Mouse (Mus musculus) liver, embryonic 11.5 days (tissue): ENCODE measurements around the gene Sdhaf1. TPM values are rescaled to one million over a fixed set of nuclear protein-coding genes. Genes with fewer than 3 reads are reported as not detected.

ENCODE experiments used
- ATAC-seq: fragments of 200-750 bp; cut with Nextera tagmentation; replicated peaks from 2 replicates; pipeline ENCODE4 v1.8.0; 2017; ENCODE audit warnings: moderate number of reproducible peaks, mild to moderate bottlenecking, moderate TSS enrichment, moderate library complexity; ENCODE audit not compliant: low FRiP score
- DNase-seq: peaks from one replicate; pipeline ENCODE4 v3.0.0-alpha.2; 2017; ENCODE audit warnings: low spot score
- H3K27ac ChIP-seq: fragments of 300-500 bp; sonication (generic); 2 replicates; pipeline ENCODE4 v1.5.1; 2014; ENCODE audit warnings: mild to moderate bottlenecking, low read depth, low read length, control low read depth
- H3K27me3 ChIP-seq: fragments of 300-500 bp; sonication (generic); replicated peaks from 2 replicates; pipeline ENCODE4 v1.6.1; 2014; ENCODE audit warnings: low read length, mixed read lengths; ENCODE audit not compliant: control insufficient read depth, insufficient read depth
- H3K36me3 ChIP-seq: fragments of 300-500 bp; sonication (generic); 2 replicates; pipeline ENCODE4 v1.6.1; 2014; ENCODE audit warnings: mild to moderate bottlenecking, low read length, moderate library complexity, mixed read lengths; ENCODE audit not compliant: control insufficient read depth, insufficient read depth
- H3K4me1 ChIP-seq: fragments of 300-500 bp; sonication (generic); replicated peaks from 2 replicates; pipeline ENCODE4 v1.6.1; 2014; ENCODE audit warnings: low read length, mixed read lengths; ENCODE audit not compliant: control insufficient read depth, insufficient read depth
- H3K4me2 ChIP-seq: fragments of 300-500 bp; sonication (generic); 2 replicates; pipeline ENCODE4 v1.6.1; 2014; ENCODE audit warnings: mild to moderate bottlenecking, control low read depth, moderate library complexity
- H3K4me3 ChIP-seq: fragments of 300-500 bp; sonication (generic); 2 replicates; pipeline ENCODE4 v1.5.1; 2014; ENCODE audit warnings: low read depth, low read length, control low read depth
- H3K9ac ChIP-seq: fragments of 300-500 bp; sonication (generic); 2 replicates; pipeline ENCODE4 v1.6.1; 2014; ENCODE audit warnings: low read depth, low read length, control low read depth
- H3K9me3 ChIP-seq: fragments of 300-500 bp; sonication (generic); 2 replicates; pipeline ENCODE4 v1.6.1; 2016; ENCODE audit warnings: low read length, inconsistent platforms, mixed read lengths; ENCODE audit not compliant: control insufficient read depth
- WGBS: fragments of 180-500 bp; shearing (Covaris S2); extraction: QIAGEN DNeasy Blood & Tissue Kit; methylation state at CpG from one replicate; pipeline ENCODE4 v1.1.7; 2014; 5-methylcytosine and 5-hydroxymethylcytosine counted together
- polyA plus RNA-seq: library from polyadenylated mRNA; unstranded; fragments of >200 nt; fragmentation: Nextera tagmentation; extraction: Ambion mirVana; gene quantifications from 2 replicates; pipeline ENCODE4 v1.2.1, GENCODE M21; 2014

Sdhaf1 gene
- polyA plus RNA-seq, 1 experiment from 2014 or later, result 14.6 TPM

DNA sequence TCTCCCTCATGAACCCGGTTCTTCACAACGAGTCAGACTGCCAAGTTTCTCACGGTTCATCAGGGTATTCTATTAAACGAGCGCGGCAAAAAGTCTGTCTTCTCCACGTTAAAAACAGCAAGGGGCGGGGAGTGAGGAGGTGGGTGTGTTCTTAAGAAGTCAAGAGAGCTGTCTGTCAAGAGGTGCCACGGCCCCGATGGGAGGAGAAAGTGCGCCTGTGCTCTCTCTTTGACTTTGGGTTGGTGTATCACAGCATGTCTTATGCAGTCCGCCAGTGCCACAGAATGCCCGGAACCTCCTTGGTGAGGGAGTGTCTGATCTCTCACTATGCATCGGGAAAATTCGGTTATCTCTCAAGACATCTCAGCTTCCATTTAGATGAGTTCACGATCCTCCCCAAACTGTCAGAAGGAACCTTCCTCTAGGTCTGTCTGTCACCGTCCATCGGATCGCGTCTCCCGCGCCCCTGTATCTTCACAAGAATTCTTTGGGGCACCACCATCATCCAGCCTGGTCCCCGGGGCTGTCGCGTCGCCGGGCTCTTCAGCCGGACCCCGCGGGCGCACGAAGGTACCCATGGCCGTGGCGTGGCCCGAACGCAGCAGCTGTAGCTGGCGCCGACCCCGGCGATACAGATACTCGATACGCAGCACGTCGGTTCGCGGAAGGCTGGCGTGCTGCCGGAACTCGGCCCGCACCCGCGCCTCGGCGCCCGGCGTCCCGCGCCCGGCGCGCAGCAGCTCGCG lies 2.0 kb downstream of the Sdhaf1 start, which contains the start of gene E130208F15Rik:
Gene E130208F15Rik, plus strand, starts transcription at position 202 of the 746 bp plus-strand sequence.
- under 1% methylated on average over 63 of the region's 63 CpGs for WGBS

DNA sequence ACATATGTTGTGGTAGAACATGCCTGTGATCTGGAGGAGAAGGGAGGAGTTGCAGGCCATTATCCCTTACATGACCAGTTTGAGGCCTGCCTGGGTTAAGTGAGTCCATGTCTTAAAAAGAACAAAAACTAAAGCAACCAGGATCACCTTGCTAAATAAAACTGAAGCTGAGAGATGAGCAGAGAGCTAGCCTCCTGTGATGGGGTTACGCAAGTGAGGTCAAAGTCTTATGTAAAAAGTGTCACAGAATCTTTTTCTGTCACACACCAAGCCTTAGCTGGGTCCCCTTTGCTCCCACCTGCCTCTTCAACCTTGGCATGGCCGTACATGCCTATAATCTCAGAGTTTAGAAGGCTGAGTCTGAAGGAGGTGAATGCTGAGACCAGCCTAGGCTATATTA lies 2.7 kb downstream of the Sdhaf1 start:
- Histone ChIP-seq H3K9ac (peak overlapping the region; percentile 60; the same call in 1 of the 2 replicates), H3K4me3 (peak overlapping the region; percentile 91), H3K4me1 (peaks cover 17% of the 10 kb centered on the region), H3K9me3 (no peaks in the 10 kb centered on the region), H3K36me3 (no peaks in the 10 kb centered on the region), H3K27ac (no peak overlapping the region; the same call in 1 of the 2 replicates), H3K4me2 (peak overlapping the region; percentile 97), H3K27me3 (no peaks in the 10 kb centered on the region)
- DNase-seq, result no peak
- WGBS, result 71% methylated on average over 2 of the region's 2 CpGs
- ATAC-seq, result no peak

More for the DNA sequence above, 2.0 kb downstream of the Sdhaf1 start, which contains the start of gene E130208F15Rik:
- H3K4me1 ChIP-seq, result peaks cover 17% of the 10 kb centered on the region
- DNase-seq, result peak; percentile 78
- H3K9me3 ChIP-seq, result no peaks in the 10 kb centered on the region
- peak within 1 kb of the TSS; percentile 83 for H3K27ac ChIP-seq
- ATAC-seq, result peak; percentile 82
- H3K27me3 ChIP-seq, result no peaks in the 10 kb centered on the region
- H3K4me3 ChIP-seq, result peak within 1 kb of the TSS; percentile 91
- H3K9ac ChIP-seq, result peak within 1 kb of the TSS; percentile 87
- peak within 1 kb of the TSS; percentile 97 for H3K4me2 ChIP-seq
- H3K36me3 ChIP-seq, result no peaks in the 10 kb centered on the region

DNA sequence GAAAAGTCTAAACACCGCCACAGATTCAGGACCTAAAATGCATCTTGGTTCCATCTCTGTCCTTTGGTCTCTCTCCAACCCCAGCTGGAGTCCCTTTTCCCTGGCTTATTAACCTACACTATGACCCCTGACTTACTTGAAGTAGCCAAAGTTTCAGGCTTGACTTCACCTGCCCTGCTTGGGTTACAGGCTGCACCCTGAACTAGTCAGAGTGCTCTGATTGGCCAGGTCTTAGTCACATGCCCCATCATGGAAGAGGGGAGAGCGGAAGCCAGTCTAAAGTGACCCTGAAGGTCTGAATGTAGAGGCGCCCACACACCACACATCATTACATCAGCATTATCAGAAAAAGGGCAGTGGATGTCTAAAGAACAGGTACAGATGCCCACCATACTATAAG lies 5.6 kb downstream of the Sdhaf1 start:
- no peak for ATAC-seq
- WGBS, result 86% methylated on average over 3 of the region's 3 CpGs
- no peak overlapping the region for H3K9ac ChIP-seq
- no peaks in the 10 kb centered on the region for H3K36me3 ChIP-seq
- DNase-seq, result no peak
- no peaks in the 10 kb centered on the region for H3K9me3 ChIP-seq
- H3K4me2 ChIP-seq, result no peak overlapping the region
- H3K4me1 ChIP-seq, result peaks cover 27% of the 10 kb centered on the region
- no peak overlapping the region for H3K4me3 ChIP-seq
- H3K27me3 ChIP-seq, result no peaks in the 10 kb centered on the region
- no peak overlapping the region for H3K27ac ChIP-seq

DNA sequence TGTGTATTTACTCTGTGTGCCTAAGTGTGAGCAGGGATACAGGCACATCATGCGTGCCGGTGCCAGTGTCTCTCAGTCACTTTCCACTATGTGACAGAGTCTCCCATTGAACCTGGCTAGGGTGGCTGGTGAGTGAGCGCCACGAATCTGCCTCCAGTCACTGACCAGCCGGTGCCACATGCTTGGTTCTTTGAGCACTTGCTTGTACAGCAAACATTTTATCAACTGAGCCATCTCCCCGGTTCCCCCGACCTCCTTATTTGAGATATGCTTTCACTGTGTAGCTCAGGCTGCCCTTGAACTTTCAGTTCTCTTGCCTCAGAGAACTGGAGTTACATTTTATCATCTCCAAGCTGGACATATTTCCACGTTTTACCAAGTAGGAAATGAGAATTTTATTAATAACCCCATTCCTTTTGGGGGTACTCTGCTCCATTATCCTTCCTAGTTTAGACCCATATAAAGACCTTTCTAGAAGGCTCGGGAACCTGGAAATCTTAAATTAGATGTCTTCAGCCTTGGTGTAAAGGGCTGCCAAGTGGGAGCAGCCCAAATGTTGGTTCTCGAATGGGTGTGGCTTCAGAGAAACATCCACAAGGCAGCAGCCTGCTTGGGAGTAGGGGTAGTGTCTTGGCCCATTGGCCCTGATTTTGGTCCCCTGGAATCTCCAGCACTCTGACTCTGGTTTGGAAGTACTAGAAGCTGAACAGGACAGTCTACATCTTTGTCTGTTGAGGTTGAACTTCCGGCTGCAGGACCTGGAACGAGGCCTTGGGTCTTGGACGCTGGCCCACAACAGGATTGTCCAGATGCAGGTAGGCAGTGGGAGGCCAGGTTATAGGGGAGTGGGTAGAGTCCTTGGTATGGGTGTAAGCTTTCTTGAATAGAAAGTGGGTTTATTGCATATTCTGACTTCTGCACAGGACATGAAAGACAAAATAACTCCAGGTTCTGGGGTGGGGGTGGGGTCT lies 7.9 kb downstream of the Sdhaf1 start:
- peak overlapping the region; percentile 34; the same call in 1 of the 2 replicates for H3K4me3 ChIP-seq
- H3K27me3 ChIP-seq, result no peaks in the 10 kb centered on the region
- H3K36me3 ChIP-seq, result peaks cover 2% of the 10 kb centered on the region; the same call in 1 of the 2 replicates
- H3K9ac ChIP-seq, result no peak overlapping the region
- WGBS, result 70% methylated on average over 13 of the region's 13 CpGs
- DNase-seq (no peak), ATAC-seq (no peak)
- peak overlapping the region; percentile 60 for H3K4me2 ChIP-seq
- no peaks in the 10 kb centered on the region for H3K9me3 ChIP-seq
- no peak overlapping the region for H3K27ac ChIP-seq
- H3K4me1 ChIP-seq, result peaks cover 16% of the 10 kb centered on the region

DNA sequence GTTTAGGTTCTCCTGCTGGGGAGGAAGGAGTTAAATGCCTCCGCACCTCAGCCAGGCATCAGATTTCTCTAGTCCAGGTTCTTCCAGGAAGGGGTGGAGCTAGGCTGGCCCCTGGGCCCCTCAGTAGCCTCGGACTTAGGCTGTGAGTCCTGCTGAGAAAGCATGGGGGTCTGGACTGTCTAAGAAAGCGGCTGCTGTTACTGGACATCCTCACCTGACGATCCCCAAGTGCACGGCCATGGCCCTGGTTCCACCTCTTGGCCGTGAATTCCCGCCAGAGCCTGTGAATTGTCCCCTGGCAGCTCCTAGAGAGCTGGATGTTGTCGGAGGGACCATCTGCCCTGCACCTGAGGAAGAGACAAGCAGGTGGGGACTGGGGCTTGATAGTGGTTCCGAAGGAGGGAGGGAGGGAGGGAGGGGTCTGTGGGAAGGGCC lies 9.0 kb downstream of the Sdhaf1 start, which contains the start of gene Syne4:
Gene Syne4, plus strand, starts transcription at position 87 of the 435 bp plus-strand sequence.
- Histone ChIP-seq H3K9ac (peak within 1 kb of the TSS; percentile 21; the same call in 1 of the 2 replicates), H3K27me3 (no peaks in the 10 kb centered on the region), H3K4me2 (peak within 1 kb of the TSS; percentile 60), H3K4me1 (peaks cover 14% of the 10 kb centered on the region), H3K36me3 (peaks cover 3% of the 10 kb centered on the region; the same call in 1 of the 2 replicates), H3K4me3 (peak within 1 kb of the TSS; percentile 34), H3K9me3 (no peaks in the 10 kb centered on the region), H3K27ac (no peak within 1 kb of the TSS)
- DNase-seq, result peak; percentile 47
- WGBS, result 4% methylated on average over 9 of the region's 9 CpGs
- no peak; the same call in 1 of the 2 replicates for ATAC-seq

DNA sequence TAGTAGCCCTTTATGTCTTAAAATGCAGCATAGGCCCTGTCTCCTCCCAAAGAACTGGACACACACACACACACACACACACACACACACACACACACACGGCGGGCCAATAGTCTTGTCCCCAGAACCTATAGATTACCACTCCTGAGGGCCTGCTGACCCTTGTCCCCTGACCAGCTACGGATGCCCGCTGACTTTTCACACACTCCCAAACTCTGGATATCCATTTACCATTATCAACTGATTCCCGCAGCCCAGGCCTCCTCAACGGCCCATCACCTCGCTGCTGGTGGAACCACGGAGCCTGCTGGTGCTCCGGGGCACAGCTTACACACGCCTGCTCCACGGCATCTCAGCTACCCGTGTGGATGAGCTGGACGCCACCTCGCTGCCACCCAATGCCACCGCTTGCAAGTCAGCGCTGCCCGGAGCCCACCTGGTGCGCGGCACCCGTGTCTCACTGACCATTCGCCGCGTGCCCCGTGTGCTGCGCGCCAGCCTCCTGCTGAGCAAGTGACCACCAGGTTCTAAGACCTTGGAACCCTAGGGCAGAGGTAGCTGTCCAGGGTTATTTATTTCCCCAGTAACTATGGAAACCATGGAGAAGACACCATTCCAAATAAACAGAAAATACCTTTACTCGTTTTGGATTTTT lies 9.9 kb downstream of the Sdhaf1 start:
- Histone ChIP-seq H3K9ac (no peak overlapping the region), H3K27ac (no peak overlapping the region), H3K4me1 (peaks cover 22% of the 10 kb centered on the region), H3K27me3 (no peaks in the 10 kb centered on the region), H3K9me3 (no peaks in the 10 kb centered on the region), H3K4me3 (peak overlapping the region; percentile 1; the same call in 1 of the 2 replicates), H3K4me2 (peak overlapping the region; percentile 60), H3K36me3 (peaks cover 3% of the 10 kb centered on the region; the same call in 1 of the 2 replicates)
- 63% methylated on average over 27 of the region's 27 CpGs for WGBS
- DNase-seq (no peak), ATAC-seq (no peak)

DNA sequence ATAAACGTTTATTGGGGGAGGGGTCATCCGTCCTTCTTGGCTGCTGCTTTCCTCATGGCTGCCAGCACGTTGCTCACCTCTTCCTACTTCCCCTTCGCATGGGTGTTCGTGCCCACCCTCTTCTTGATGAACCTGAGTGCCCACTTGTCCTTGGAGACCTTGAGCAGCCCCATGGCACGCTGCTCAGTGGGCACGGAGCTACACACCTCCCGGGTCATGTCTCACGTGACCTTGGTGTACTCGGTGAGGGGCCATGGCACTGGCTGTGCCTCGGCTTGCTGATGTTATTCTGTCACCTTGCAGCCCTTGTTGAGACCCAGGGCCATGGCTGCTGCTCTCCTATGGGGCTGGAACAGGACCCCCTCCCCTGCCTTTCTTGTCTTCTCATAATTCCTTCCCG lies 13.6 kb downstream of the Sdhaf1 start:
- no peak overlapping the region for H3K4me2 ChIP-seq

More for the DNA sequence above, 13.6 kb downstream of the Sdhaf1 start:
- DNase-seq (no peak), ATAC-seq (no peak)
- Histone ChIP-seq H3K4me3 (no peak overlapping the region), H3K27me3 (no peaks in the 10 kb centered on the region), H3K9ac (no peak overlapping the region), H3K4me1 (peaks cover 23% of the 10 kb centered on the region), H3K36me3 (peaks cover 3% of the 10 kb centered on the region; the same call in 1 of the 2 replicates), H3K27ac (no peak overlapping the region), H3K9me3 (no peaks in the 10 kb centered on the region)
- WGBS, result 84% methylated on average over 12 of the region's 12 CpGs
